Mouse (Mus musculus): Measurements from ENCODE around the gene Rundc3a. TPM values are rescaled to one million over a fixed set of nuclear protein-coding genes. Genes with fewer than 3 reads are reported as not detected.
A peak's percentile ranks its signal among the peaks of the same experiment; 100 is the strongest.

Rundc3a gene
- total and polyA plus RNA-seq, 3 experiments: 0.23 to 0.66 TPM; not detected in 1

- Histone ChIP-seq H3K4me1 (ENCODE audit: control insufficient read depth, insufficient read depth, low read length) (peaks cover 6% of the 10 kb centered on the region), H3K27me3 (ENCODE audit: control insufficient read depth, insufficient read depth, low read length) (no peaks in the 10 kb centered on the region), H3K9ac (ENCODE audit: low read depth, low read length) (no peak overlapping the region), H3K79me2 (replicated peaks; ENCODE audit: control insufficient read depth, insufficient read depth, low read length) (no peaks in the 10 kb centered on the region), H3K27ac (no peak overlapping the region), H3K4me3 (no peak overlapping the region), H3K36me3 (ENCODE audit: control insufficient read depth, insufficient read depth, low read length) (no peaks in the 10 kb centered on the region)
- intact Hi-C loops (cut with DNase I): no loop called here
- TF ChIP-seq CTCF (IDR thresholded peaks at IDR 0.05) (no peak), EP300 (IDR thresholded peaks at IDR 0.05; ENCODE audit: insufficient read depth, low read depth, low read length) (no peak), POLR2A (IDR thresholded peaks at IDR 0.05; ENCODE audit: insufficient read depth, low read depth, low read length) (no peak)
- peak in 1 of 2 experiments; percentile 11 for DNase-seq
- 88% methylated on average over 6 of the region's 6 CpGs for WGBS
Measured at GRCm38 (mm10) chr11:102442089-102442488, 48.9 kb downstream of the Rundc3a start.

- H3K9ac ChIP-seq (ENCODE audit: low read depth, low read length): no peak overlapping the region
Measured at GRCm38 (mm10) chr11:102443740-102444139, 50.5 kb downstream of the Rundc3a start.

GRCm38 (mm10) chr11:102444321-102444720 lies 51.1 kb downstream of the Rundc3a start:
- 62% methylated on average over 3 of the region's 3 CpGs for WGBS
- Histone ChIP-seq H3K79me2 (replicated peaks; ENCODE audit: control insufficient read depth, insufficient read depth, low read length) (no peaks in the 10 kb centered on the region), H3K27me3 (ENCODE audit: control insufficient read depth, insufficient read depth, low read length) (no peaks in the 10 kb centered on the region), H3K9ac (ENCODE audit: low read depth, low read length) (no peak overlapping the region), H3K4me3 (no peak overlapping the region), H3K36me3 (ENCODE audit: control insufficient read depth, insufficient read depth, low read length) (no peaks in the 10 kb centered on the region), H3K27ac (no peak overlapping the region), H3K4me1 (ENCODE audit: control insufficient read depth, insufficient read depth, low read length) (peaks cover 6% of the 10 kb centered on the region)
- intact Hi-C loops (cut with DNase I): no loop called here
- TF ChIP-seq EP300 (IDR thresholded peaks at IDR 0.05; ENCODE audit: insufficient read depth, low read depth, low read length): no peak
- TF ChIP-seq POLR2A (IDR thresholded peaks at IDR 0.05; ENCODE audit: insufficient read depth, low read depth, low read length): no peak
- no peak for TF ChIP-seq CTCF (IDR thresholded peaks at IDR 0.05)
- no peak for DNase-seq

More at GRCm38 (mm10) chr11:102443740-102444139, 50.5 kb downstream of the Rundc3a start:
- DNase-seq: peak in 1 of 2 experiments; percentile 14
- TF ChIP-seq POLR2A (IDR thresholded peaks at IDR 0.05; ENCODE audit: insufficient read depth, low read depth, low read length): no peak
- no peak for TF ChIP-seq EP300 (IDR thresholded peaks at IDR 0.05; ENCODE audit: insufficient read depth, low read depth, low read length)
- TF ChIP-seq CTCF (IDR thresholded peaks at IDR 0.05): no peak
- Histone ChIP-seq H3K79me2 (replicated peaks; ENCODE audit: control insufficient read depth, insufficient read depth, low read length) (no peaks in the 10 kb centered on the region), H3K4me1 (ENCODE audit: control insufficient read depth, insufficient read depth, low read length) (peaks cover 6% of the 10 kb centered on the region), H3K27ac (no peak overlapping the region), H3K36me3 (ENCODE audit: control insufficient read depth, insufficient read depth, low read length) (no peaks in the 10 kb centered on the region), H3K27me3 (ENCODE audit: control insufficient read depth, insufficient read depth, low read length) (no peaks in the 10 kb centered on the region), H3K4me3 (no peak overlapping the region)
- WGBS: 66% methylated on average over 12 of the region's 12 CpGs
- intact Hi-C loops (cut with DNase I): no loop called here

GRCm38 (mm10) chr11:102444781-102445180 lies 51.6 kb downstream of the Rundc3a start:
- Histone ChIP-seq H3K27me3 (ENCODE audit: control insufficient read depth, insufficient read depth, low read length) (no peaks in the 10 kb centered on the region), H3K79me2 (replicated peaks; ENCODE audit: control insufficient read depth, insufficient read depth, low read length) (no peaks in the 10 kb centered on the region), H3K9ac (ENCODE audit: low read depth, low read length) (no peak overlapping the region), H3K4me3 (no peak overlapping the region), H3K27ac (no peak overlapping the region), H3K4me1 (ENCODE audit: control insufficient read depth, insufficient read depth, low read length) (peaks cover 6% of the 10 kb centered on the region), H3K36me3 (ENCODE audit: control insufficient read depth, insufficient read depth, low read length) (no peaks in the 10 kb centered on the region)
- TF ChIP-seq CTCF (IDR thresholded peaks at IDR 0.05) (no peak), EP300 (IDR thresholded peaks at IDR 0.05; ENCODE audit: insufficient read depth, low read depth, low read length) (no peak), POLR2A (IDR thresholded peaks at IDR 0.05; ENCODE audit: insufficient read depth, low read depth, low read length) (no peak)
- DNase-seq: peak in 1 of 2 experiments; percentile 16
- 32% methylated on average over 6 of the region's 6 CpGs for WGBS
- intact Hi-C loops (cut with DNase I): no loop called here

- DNase-seq: peak; percentile 51 to 68
- 26% methylated on average over 10 of the region's 10 CpGs for WGBS
- intact Hi-C loops (cut with DNase I): no loop called here
- H3K36me3 ChIP-seq (ENCODE audit: control insufficient read depth, insufficient read depth, low read length): no peaks in the 10 kb centered on the region
- H3K79me2 ChIP-seq (replicated peaks; ENCODE audit: control insufficient read depth, insufficient read depth, low read length): no peaks in the 10 kb centered on the region
- peak overlapping the region; percentile 66 for H3K27ac ChIP-seq
- H3K4me1 ChIP-seq (ENCODE audit: control insufficient read depth, insufficient read depth, low read length): peaks cover 6% of the 10 kb centered on the region
- TF ChIP-seq EP300 (IDR thresholded peaks at IDR 0.05; ENCODE audit: insufficient read depth, low read depth, low read length) (no peak), POLR2A (IDR thresholded peaks at IDR 0.05; ENCODE audit: insufficient read depth, low read depth, low read length) (no peak), CTCF (IDR thresholded peaks at IDR 0.05) (no peak)
- no peak overlapping the region for H3K4me3 ChIP-seq
- H3K9ac ChIP-seq (ENCODE audit: low read depth, low read length): no peak overlapping the region
- H3K27me3 ChIP-seq (ENCODE audit: control insufficient read depth, insufficient read depth, low read length): no peaks in the 10 kb centered on the region
Measured at GRCm38 (mm10) chr11:102445264-102445890, 52.2 kb downstream of the Rundc3a start.

- Histone ChIP-seq H3K79me2 (replicated peaks; ENCODE audit: control insufficient read depth, insufficient read depth, low read length) (no peaks in the 10 kb centered on the region), H3K27ac (peak overlapping the region; percentile 66), H3K36me3 (ENCODE audit: control insufficient read depth, insufficient read depth, low read length) (no peaks in the 10 kb centered on the region), H3K27me3 (ENCODE audit: control insufficient read depth, insufficient read depth, low read length) (no peaks in the 10 kb centered on the region), H3K9ac (ENCODE audit: low read depth, low read length) (peak overlapping the region; percentile 69; the same call in 1 of the 2 replicates), H3K4me3 (peak overlapping the region; percentile 5; the same call in 1 of the 2 replicates), H3K4me1 (ENCODE audit: control insufficient read depth, insufficient read depth, low read length) (peaks cover 6% of the 10 kb centered on the region)
- DNase-seq: peak; percentile 48 to 55
- TF ChIP-seq EP300 (IDR thresholded peaks at IDR 0.05; ENCODE audit: insufficient read depth, low read depth, low read length) (no peak), POLR2A (IDR thresholded peaks at IDR 0.05; ENCODE audit: insufficient read depth, low read depth, low read length) (no peak), CTCF (IDR thresholded peaks at IDR 0.05) (no peak)
- intact Hi-C loops (cut with DNase I): no loop called here
- 22% methylated on average over 7 of the region's 7 CpGs for WGBS
Measured at GRCm38 (mm10) chr11:102445891-102446361, 52.7 kb downstream of the Rundc3a start.
